In genomic region chr10:116018480-116018891, GRCm38 (mm10) we compare ENCODE assay signal across 8 mouse cellular contexts. TPM values are rescaled to one million over a fixed set of nuclear protein-coding genes. Genes with fewer than 3 reads are reported as not detected.
DNase-seq lines count a peak whose midpoint lies in the region; ATAC-seq and TF ChIP-seq lines count a peak whose summit lies in the region.

No protein-coding gene starts in this region.

- H3K27me3 ChIP-seq in testis, adult 2 months (ENCODE audit: control insufficient read depth, insufficient read depth, low read length) = no peaks in the 10 kb centered on the region

- peak overlapping the region; percentile 66 for H3K4me3 ChIP-seq in gastrocnemius, adult 2 months
- peak overlapping the region; percentile 67 for H3K4me3 ChIP-seq in testis, adult 2 months (ENCODE audit: control insufficient read depth, low read depth, low read length)

- intact Hi-C loops in gastrocnemius, adult 2 months (cut with DNase I) = no loop called here

- H3K36me3 ChIP-seq in testis, adult 2 months (ENCODE audit: control insufficient read depth, insufficient read depth, low read length) = no peaks in the 10 kb centered on the region

- H3K4me1 ChIP-seq in testis, adult 2 months (ENCODE audit: control insufficient read depth, insufficient read depth, low read length) = peaks cover 9% of the 10 kb centered on the region

- DNase-seq in gastrocnemius, adult 2 months = no peak
- DNase-seq in gastrocnemius, postnatal 25 days = no peak
- DNase-seq in testis, postnatal 10 days (ENCODE audit: low spot score) = no peak
- DNase-seq in adrenal gland, adult 2 months = no peak
- no peak for DNase-seq in embryo, embryonic 9.5 days (ENCODE audit: extremely low spot score)
- no peak for DNase-seq in B cell, adult 2 months

- no peak for TF ChIP-seq POLR2A in testis, adult 2 months (IDR thresholded peaks at IDR 0.05; ENCODE audit: control insufficient read depth, low read depth, low read length)

- peak; percentile 14 for ATAC-seq in megakaryocyte, adult 5-6 weeks (ENCODE audit: poor library complexity, severe bottlenecking)

- H3K27ac ChIP-seq in gastrocnemius, adult 2 months = no peak overlapping the region
- H3K27ac ChIP-seq in testis, adult 2 months (ENCODE audit: control insufficient read depth, insufficient read depth, low read depth, low read length) = no peak overlapping the region

- TF ChIP-seq CTCF in gastrocnemius, adult 2 months (IDR thresholded peaks at IDR 0.05) = no peak
- TF ChIP-seq CTCF in testis, adult 2 months (IDR thresholded peaks at IDR 0.05; ENCODE audit: control insufficient read depth, insufficient read depth, insufficient replicate concordance, low read depth, low read length) = no peak

RNA-seq across cellular contexts. Expression of gene Ptprr, which starts 0.5 kb away (rescaled TPM):
- total RNA-seq in gastrocnemius, adult 2 months (2021) = 1 to 10 TPM in 1 of 2 experiments, under 1 TPM in 1; 0.74 to 1.6 TPM
- total RNA-seq in gastrocnemius, postnatal 25 days (2021) = under 1 TPM; 0.62 to 0.95 TPM
- polyA plus RNA-seq in testis, adult 2 months (2012; rRNA removed) = 0.77 TPM in 2 replicates
- total RNA-seq in megakaryocyte, adult 5-6 weeks (2015) = 1.0 TPM in 1 of 2 replicates, not detected in the other
- 0.08 TPM in 1 of 2 replicates, not detected in the other for total RNA-seq in megakaryocyte, adult 5-6 weeks (2017)
- 1 to 10 TPM; 3.7 to 7.4 TPM for total RNA-seq in adrenal gland, adult 2 months (2021)
- polyA plus RNA-seq in adrenal gland, adult 2 months (2012; rRNA removed) = 0.84 and 2.0 TPM in 2 replicates
